Mouse (Mus musculus): Measurements from ENCODE around the gene St3gal5.

- no peak for TF ChIP-seq MAX (IDR thresholded peaks at IDR 0.05; ENCODE audit: low read length)
- no peak for TF ChIP-seq USF2 (conservative IDR thresholded peaks at IDR 0.05; ENCODE audit: low read depth, low read length)
- TF ChIP-seq E2F4 (IDR thresholded peaks at IDR 0.05; ENCODE audit: insufficient replicate concordance, low read depth, low read length): no peak
- TF ChIP-seq CTCF (conservative IDR thresholded peaks at IDR 0.05 in 1 of 2, IDR thresholded peaks at IDR 0.05 in 1 of 2; ENCODE audit: low read depth in 2 of 2, low read length in 2 of 2): no peak
- TF ChIP-seq JUND (conservative IDR thresholded peaks at IDR 0.05; ENCODE audit: low read depth, low read length): no peak; the same call in 1 of the 2 replicates
- no peak for TF ChIP-seq POLR2A (IDR thresholded peaks at IDR 0.05; ENCODE audit: low read depth, low read length)
- no peak for TF ChIP-seq HCFC1 (IDR thresholded peaks at IDR 0.05; ENCODE audit: low read depth, low read length)
- no peak for TF ChIP-seq ZC3H11A (IDR thresholded peaks at IDR 0.05; ENCODE audit: low read depth, low read length)
- TF ChIP-seq ZKSCAN1 (IDR thresholded peaks at IDR 0.05; ENCODE audit: borderline replicate concordance, low read depth, low read length): no peak
- TF ChIP-seq MEF2A (IDR thresholded peaks at IDR 0.05; ENCODE audit: borderline replicate concordance, low read depth, low read length): peak; percentile 78; the same call in 1 of the 2 replicates
- TF ChIP-seq EP300 (IDR thresholded peaks at IDR 0.05; ENCODE audit: low read length): peak; percentile 89
Measured at GRCm38 (mm10) chr6:72113093-72113702, 15.8 kb downstream of the St3gal5 start.
